Mouse (Mus musculus): ENCODE data around the gene Dck.
A peak's percentile ranks its signal among the peaks of the same experiment; 100 is the strongest.

Gene Dck

DNA sequence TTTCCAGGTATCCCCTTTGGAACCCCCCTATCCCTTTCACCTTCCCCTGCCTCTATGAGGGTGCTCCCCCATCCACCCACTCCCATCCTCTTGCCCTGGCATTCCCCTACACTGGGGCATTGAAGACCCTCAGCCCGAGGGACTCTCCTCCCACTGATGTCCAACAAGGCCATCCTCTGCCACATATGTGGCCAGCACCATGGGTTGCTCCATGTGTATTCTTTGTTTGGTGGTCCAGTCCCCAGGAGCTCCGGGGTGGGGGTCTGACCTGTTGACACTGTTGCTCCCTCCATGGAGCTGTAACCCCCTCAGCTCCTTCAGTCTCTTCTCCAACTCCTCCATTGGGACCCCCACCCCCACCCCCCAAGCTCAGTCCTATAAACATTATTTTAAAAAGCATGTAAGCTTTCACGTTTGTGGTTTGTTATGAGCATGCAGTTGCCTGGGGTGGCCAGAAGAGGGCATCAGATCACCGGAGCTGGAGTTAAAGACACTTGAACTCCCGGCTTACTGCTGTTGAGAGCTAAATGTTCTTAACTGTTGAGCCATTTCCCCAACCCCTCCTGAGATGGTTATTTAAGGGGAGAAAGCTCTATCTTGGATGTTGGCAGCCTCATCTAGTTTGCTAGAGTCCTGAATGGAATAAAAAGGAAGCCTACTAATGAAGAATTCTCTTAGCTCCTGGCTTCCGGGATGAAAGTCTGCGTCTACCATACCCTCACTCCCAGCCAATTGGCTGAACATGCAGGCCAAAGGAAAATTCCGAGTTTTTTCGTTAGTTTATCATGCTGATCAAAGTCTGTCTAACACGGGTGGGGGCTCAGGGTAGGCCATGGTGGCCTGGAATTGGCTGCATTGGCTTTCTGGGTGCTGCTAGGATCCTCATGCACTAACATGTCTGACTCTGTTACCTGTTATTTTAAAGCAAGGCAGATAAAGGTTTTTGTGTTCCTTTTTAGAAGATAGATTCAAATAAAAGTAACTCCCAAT lies 26.8 kb downstream of the Dck start:
- DNase-seq: peak; percentile 54

DNA sequence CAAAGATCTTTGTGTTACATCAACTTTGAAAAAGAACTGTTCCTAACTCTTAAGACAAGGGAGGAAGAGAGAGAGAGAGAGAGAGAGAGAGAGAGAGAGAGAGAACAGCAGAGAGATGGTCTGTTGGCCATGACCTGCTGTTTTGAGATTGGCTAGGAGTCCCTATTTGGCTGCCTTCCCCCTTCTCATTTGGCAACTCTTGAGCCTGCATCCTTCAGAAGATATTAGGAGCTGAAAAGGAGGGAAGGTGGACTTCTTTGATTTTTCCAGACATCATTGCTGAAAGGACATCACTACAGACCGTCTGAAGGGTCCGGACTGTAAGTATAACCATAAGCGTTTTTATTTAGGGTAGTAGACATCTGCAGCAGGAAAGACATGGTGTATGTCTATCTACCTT lies 28.9 kb downstream of the Dck start:
- DNase-seq: no peak

DNA sequence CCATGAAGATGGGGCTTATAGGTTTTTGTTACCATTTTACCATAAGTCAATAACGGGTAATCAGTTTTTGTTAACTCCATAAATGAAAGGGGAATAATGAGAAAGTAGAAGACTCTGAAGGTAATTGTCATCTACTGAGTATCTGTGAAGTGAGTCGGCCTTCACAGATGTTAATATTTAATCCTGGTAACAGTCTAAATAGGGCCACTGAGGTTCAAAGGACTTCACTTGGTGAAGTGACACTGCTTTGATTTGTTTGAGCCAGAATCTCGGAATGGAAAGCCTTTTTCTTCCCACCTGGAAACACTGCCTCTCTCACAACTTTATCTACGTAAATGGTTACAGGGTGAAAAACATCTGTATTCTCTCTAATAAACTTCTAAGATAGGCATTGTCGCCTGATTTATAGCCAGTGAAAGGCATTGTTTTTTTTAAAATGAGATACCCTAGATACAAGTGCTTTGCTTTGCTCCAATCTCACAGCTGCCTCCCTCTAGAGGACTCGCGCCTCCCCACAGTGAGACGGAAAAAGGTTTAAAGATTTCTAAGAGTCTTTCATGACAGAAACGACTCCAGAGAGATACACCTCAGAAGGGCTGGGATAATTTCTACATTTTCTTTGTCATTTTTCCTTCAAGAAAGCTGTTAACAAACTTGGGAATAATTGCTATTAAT lies 31.3 kb downstream of the Dck start:
- no peak for DNase-seq

DNA sequence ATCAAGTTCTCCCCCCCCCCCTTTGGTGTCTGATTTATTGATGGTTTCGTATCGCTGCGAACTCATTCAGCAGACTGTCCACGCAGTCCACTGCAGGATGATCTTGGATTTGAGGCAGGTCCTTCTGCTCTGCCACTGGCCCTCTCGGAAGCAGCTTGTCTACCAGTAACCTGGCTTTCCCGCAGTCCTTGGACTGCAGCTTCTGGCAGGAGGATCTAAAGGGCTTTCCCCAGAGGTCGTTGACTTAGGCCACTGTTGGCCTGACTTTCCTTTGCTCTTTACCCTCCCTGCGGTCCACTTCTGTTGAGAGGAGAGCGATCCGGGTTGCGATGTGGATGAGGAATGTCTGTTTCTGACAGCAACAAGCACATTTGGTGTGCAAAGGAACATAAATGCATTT lies 31.8 kb downstream of the Dck start:
- DNase-seq: no peak

DNA sequence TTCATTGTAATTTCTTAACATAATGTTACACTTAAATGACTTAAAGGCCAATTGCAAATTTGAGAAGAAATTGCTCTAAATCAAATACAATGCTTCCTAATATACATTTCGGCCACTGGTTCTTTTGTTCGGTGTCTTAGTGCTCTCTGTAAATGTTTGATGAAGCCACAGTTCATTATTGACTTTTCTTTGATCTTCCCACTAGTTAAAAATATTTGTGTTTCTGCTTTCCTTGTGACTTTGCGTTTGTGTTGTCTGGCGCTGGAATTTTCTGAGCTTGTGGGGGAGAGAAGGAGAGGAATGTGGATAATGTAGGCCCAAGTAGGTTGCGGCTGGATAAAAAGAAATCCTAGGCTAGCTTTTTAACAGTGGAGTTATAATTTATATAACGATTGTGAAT lies 32.3 kb downstream of the Dck start:
- no peak for DNase-seq

DNA sequence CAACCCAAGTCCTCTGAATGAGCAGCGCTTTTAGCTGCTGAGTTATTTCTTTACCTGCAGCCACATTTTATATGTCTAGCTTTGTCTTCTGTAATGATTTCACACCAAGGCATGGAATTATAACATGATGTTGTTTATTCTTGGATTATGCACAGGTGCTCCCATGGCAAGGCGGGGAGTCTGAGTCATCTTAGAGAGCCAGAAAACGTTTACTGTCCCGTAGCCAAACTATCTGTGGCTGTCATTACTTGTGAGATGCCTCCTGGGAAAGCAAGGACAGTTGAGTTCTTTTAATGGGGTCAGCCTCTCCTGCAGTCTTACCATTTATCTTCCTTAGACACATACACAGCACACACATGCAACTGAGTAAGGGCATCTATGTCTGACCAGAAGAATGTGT lies 40.8 kb downstream of the Dck start:
- no peak for DNase-seq

DNA sequence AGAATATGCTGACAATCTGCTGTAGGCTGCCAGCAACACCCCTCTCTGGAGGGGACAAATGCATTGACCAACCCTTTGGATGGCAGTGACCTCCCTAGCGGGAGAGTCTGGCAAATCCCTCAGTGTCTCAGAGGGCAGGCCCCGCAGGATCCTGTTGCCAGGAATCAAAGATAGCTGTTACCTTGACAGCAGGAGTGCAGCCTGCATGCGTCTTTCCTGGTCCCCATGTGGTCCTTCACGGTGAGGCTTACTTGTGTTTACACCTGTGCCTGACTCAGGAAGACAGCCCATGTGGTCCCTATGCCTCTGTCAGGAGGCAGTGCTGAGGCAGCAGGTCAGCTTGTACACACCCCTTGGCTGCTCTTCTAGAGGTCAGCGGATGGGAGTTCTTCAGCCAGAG lies 41.5 kb downstream of the Dck start:
- no peak for DNase-seq

DNA sequence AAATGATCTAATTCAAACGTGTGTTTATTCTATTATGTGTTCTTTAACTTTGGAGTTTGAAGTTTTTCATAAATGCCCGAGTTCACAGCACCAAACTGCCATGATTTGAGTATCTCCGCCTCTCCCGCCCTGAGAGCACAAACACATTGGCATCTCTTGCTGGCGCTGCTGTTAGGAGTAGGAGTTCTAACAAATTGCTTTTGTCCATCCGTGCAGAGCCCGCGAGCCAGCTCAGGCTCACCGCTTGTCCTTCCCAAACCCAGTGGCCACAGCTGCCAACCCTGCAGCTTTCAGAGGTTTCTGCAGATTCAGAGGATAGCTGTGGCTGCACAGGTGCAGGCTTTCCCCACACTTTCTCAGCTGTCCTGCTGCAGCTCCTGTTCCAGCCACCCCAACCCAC lies 42.5 kb downstream of the Dck start:
- DNase-seq: no peak

DNA sequence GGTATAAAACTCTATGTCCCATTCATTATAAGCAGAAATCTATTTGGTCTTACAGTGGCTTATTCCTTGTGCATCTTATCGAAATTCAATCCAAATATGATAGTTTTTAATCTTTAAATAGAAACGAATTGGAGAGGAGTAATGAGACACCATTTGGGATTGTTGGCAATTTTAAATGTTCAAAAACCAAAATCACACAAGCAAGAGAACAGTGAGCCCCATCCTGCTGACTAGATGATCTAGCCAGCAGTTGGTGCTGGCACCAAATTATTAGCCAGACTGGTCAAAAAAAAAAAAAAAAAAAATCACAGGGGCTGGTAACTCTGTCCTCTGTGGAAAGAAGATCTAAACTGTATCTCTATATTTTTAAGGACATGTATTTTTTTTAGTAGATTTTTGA lies 48.4 kb downstream of the Dck start:
- no peak for DNase-seq

DNA sequence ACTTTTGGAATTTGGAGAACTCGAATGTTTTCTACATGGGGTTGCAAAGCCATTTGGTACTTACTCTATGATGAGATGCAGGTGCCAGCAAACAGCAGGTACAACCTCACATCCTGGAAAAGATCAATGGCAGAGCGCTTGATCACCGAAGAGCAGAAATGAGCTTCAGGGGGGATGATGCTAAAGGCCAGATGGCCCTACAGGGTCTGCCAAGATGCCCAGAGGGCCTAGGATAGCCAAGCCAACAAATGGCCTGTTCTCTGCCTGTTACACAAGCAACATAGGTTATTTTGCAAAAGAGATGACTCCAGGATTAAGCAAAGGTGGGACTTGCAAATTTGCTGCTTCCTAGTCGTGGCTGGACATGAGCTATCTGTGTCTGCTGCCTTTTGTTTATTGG lies 49.8 kb downstream of the Dck start:
- no peak for DNase-seq

DNA sequence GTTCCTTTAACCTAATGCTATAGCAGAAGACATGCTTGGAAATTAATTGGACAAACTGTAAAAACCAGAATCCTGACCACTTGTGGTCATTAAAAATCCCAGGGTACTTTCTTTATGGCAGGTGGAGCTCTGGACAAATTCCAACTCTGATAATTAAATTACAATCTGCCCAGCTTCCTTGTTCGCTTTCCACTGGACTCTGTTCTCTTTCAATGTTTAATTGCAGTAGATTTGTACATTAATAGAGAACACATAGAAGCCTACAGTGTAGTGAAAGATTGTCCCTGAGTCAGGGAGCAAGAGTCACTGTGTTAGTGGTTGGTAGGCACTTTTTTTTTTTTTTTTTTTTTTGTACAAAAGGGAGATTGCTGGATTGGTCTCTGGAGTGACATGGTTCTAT lies 56.7 kb downstream of the Dck start:
- no peak for DNase-seq

DNA sequence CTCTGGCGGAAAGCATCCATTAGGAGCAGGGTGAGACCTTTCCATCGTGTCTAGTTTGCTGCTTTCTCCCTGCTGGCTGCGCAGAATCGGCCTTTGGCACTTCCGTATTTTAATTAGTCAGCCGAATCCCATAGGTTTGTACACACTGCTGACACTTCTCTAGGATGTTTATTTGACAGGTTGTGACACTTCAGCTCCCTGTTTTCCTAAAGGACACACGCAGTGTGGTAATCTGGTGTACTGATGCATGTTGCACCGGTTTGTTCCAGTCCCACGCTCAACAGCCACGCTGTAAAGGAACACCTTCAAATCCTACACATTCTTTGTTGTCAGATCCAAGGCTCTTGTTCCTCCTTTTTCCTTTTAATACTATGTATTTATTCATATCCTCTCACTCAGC lies 60.0 kb downstream of the Dck start:
- DNase-seq: no peak

DNA sequence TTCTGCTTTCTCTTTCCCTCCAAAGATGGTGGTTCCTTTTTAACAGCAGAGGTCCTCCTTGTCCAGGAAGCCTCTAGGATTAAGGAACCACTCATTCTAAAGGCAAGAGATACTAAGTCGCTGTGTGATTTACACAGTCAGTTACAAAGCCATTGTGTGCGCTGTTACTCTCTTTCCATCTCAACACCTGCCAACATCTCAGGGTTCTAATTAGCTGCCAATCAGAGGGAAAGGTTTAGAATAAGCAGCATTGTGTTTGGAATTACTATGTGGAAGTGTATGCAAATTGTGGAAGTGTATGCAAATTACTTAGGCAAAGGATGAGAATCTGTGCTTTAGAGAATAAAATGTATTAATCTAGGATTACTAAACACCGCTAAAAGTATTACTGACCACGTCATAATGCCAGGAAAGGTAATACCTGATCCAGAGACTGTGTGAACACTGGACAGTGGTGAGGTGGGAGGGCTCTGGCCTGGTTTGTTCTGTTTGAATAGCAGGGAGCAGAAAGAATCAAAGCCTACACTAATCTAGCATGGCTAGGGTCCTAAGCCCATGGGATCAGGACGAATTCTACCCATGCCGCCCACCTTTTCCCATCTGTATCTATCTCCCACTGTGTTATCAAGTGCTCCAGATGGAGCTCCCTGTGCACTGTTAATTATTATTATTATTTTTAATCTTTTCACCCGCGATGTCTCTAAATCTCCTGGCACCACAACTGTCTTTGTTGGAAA lies 65.2 kb downstream of the Dck start:
- DNase-seq: no peak

DNA sequence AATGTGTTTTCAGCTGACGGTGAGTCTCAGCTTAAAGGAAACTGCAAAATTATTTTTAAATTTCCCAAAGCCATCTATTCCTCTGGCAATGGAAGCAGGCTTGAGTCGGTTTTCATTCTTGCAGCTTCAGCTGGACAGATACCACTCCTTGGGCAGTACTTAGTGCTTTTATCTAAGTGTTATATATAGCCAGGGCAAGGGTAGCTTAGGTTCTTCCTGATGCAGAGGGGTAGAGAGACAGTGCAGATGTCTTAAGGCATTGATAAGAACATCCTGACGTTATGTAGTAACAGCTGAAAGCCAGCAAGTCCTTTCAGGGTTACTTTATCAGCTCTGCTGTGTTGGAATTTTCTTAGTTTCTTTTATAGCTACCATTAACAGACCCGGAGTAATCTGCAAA lies 66.1 kb downstream of the Dck start:
- no peak for DNase-seq

DNA sequence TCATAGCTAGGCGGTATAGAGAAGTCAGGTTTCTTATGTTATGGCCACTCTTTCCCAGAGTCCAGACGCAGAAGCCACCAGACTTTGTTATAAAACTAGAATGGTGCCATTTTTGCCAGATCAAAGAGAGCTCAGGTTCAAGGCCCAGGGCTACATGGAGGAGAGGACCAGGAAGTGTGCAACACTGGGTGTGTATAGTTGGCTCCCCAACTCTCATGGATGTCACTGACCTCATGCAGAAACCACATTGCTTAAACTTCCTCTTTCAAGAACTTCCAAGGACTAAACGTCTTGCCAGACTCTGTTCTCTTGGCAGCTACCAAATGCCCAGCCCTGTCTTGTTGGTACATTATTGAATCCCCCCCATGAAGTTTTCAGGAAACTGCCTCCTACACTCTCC lies 67.1 kb downstream of the Dck start:
- no peak for DNase-seq
